Mouse (Mus musculus) MN1 (cell line): ENCODE measurements around the gene Hmx1.

Experiments
- DNase-seq: peaks from one replicate; pipeline ENCODE4 v3.0.0-alpha.2; 2016; ENCODE audit warnings: low spot score

Hmx1 gene

GRCm38 (mm10) chr5:35388491-35389111 is at the start of gene Hmx1:
TSS of gene Hmx1 (plus strand) at chr5:35389108.
- DNase-seq, result no peak

GRCm38 (mm10) chr5:35345084-35345483 is 43.8 kb upstream of the Hmx1 start:
- no peak for DNase-seq

GRCm38 (mm10) chr5:35348794-35349193 is 40.1 kb upstream of the Hmx1 start:
- DNase-seq, result peak; percentile 66

- DNase-seq, result no peak
Observed at GRCm38 (mm10) chr5:35357544-35358440, 31.1 kb upstream of the Hmx1 start.

DNA sequence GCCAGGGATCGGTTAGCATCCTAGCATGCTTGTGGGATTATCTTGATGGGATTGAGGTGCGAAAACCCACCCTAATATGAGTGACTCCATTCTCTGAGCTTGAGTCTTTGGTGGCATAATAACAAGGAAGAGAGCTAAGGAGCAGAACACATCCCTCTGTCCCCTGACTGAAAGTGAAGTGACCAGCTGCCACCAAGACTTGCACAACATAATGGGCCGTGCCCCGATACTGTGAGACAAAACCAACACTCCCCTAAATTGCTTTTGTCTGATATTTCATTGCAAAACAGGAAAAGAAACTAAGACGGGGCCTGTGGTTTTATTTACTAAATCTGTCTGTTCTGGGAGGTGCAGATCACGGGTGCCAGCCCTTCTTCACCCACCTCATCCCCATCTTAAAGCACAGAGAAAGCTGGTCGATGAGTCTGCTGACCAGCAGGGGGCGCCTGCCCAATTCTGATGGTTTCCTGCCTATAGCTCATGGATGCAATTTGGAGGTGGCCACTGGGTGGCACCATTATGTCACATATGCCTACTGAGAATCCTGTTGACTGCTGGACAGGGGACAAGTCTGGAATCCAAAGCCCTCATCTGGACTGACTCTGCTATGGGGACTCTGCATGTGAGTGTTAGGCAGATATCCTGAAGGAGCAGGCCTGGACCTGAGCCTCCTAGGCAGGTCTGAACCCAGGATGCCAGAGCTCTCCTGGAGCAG is 27.2 kb upstream of the Hmx1 start:
- DNase-seq, result peak; percentile 89

GRCm38 (mm10) chr5:35366241-35367032 is 22.5 kb upstream of the Hmx1 start:
- no peak for DNase-seq

- peak; percentile 66 for DNase-seq
Observed at GRCm38 (mm10) chr5:35368916-35369315, 20.0 kb upstream of the Hmx1 start.

DNA sequence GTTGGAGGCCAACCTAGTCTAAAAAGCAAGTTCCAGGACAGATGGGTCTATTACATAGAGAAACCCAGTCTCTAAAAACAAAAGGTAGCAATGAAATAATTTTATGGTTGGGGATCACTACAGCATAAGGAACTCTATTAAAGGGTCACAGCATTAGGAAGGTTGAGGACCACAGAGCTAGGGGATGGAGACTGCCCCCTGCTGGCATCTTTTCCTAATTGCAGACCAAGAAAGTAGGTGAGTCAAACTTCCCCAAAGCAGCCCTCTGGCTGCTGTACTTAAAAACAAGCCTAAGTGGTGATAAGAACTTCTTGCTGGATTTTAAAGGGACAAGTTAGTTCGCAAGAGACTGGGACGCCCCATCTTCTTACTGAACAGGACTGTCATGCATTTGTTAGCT is 9.8 kb upstream of the Hmx1 start:
- DNase-seq, result no peak

- DNase-seq, result peak; percentile 56
Observed at GRCm38 (mm10) chr5:35379815-35380214, 9.1 kb upstream of the Hmx1 start.

- no peak for DNase-seq
Observed at GRCm38 (mm10) chr5:35387834-35388490, 946 bp upstream of the Hmx1 start.

GRCm38 (mm10) chr5:35389441-35389840 is 533 bp downstream of the Hmx1 start:
- no peak for DNase-seq

DNA sequence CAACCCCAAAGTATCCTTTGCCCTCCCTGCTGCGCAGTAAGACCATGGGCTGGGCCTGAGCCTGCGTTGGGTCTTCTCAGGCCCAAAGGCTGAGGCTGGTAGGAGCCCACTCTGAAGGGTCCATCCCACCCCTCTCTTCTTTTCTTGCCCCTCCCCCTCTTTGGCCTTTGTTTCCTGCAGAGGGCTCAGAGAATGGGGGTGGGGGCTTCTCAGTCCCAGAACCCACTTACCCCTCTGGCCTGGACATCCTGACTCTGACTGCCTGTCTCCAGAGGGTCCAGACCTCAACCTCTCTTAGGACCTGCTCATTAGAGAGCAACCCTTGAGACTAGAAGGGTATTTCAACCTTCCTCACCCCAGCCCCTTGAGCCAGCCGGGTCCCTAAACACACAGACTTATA is 1.0 kb downstream of the Hmx1 start:
- DNase-seq, result no peak

DNA sequence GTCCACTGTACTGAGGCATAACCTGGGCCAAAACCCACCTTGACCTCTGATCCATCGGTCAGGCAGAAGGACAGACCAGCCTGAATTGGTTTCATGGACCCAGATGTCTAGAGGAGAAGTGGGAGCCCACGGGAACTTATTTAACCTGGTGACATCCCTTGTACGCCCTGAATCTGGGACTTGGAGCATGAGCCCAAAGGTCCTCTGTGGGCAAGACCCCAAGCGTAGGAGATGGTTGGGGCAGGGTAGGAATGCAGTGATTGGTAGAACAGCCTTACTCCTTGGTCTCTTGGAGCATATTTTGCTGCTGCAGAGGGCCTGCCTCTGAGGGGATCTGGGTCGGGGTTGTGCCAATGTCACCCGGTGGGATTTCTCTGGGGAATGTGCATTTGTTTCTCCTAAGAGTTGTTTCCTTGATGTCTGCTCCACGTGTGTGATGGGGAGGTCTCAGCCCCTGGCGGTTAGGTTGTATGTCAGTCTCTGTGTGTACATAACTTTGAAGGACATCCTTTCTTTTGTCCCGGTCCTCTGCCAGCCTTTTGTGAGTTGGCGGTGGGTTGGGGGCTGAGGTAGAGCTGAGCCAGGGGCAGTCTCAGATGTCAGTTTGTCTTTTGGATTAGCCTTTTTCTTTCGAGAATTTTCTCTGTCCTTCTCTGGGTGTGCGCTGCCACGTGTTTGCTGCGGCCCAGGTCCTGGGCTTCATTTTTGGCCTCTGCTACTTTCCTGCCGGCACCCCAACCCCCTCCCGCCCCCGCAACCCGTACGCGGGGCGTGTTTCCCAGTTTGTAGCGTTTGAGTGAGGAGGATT is 2.1 kb downstream of the Hmx1 start:
- no peak for DNase-seq

DNA sequence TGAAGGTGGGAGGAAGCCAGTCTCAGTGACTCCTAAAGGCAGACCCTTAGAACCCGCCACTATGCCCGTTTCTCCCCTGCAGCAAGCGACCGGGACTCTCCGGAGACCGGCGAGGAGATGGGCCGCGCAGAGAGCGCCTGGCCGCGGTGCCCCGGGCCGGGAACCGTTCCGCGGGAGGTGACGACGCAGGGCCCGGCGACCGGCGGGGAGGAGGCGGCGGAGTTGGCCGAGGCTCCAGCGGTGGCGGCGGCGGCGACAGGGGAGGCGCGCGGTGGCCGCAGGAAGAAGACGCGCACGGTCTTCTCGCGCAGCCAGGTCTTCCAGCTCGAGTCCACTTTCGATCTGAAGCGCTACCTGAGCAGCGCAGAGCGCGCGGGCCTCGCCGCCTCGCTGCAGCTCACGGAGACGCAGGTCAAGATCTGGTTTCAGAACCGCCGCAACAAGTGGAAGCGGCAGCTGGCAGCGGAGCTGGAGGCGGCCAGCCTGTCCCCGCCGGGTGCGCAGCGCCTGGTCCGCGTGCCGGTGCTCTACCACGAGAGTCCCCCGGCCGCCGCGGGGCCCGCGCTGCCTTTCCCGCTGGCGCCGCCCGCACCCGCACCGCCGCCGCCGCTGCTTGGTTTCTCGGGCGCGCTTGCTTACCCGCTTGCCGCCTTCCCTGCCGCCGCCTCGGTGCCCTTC is 2.9 kb downstream of the Hmx1 start:
- DNase-seq, result no peak

- DNase-seq, result no peak
Observed at GRCm38 (mm10) chr5:35392334-35392695, 3.4 kb downstream of the Hmx1 start.

DNA sequence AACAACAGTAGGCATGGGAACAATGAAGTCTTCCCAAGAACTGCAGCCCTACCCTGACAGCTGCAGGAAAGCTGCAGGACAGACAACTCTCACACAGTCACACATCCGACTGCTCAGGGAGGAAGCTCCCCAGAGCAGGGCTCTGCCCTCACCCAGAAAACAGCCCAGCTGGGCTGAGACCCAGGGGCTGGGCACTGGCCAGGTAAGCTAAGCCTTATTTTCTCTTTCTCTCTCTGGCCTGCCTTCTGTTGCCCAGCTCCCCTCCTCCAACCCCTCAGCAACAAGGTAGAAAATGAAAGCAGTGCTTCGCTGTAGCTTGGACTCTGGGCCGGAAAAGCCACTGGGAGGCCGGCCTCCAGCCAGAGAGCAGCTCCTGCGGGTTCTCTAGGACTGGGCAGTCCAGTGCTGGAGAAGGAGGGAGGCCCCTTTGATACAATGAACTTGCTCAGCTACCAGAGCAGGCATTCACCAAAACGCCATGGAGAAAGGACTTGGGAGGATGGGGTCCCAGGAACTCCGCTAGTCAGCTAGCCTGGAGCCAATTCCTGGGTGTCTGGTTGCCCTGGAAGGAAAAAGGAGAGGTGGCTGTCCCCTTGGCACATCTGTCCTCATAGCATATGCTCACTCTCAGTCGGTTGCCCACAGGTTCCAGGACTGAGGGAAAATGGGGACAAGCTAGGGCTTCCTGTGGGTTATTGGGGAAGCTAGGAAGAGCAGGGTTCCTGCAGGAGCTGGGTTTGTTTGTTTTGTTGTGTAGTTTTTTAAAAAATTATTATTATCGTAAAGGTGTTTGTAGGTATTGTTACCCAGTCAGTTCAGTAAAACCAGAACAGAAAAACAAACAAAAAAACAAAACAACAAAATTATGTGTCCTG is 6.9 kb downstream of the Hmx1 start:
- DNase-seq, result no peak

DNA sequence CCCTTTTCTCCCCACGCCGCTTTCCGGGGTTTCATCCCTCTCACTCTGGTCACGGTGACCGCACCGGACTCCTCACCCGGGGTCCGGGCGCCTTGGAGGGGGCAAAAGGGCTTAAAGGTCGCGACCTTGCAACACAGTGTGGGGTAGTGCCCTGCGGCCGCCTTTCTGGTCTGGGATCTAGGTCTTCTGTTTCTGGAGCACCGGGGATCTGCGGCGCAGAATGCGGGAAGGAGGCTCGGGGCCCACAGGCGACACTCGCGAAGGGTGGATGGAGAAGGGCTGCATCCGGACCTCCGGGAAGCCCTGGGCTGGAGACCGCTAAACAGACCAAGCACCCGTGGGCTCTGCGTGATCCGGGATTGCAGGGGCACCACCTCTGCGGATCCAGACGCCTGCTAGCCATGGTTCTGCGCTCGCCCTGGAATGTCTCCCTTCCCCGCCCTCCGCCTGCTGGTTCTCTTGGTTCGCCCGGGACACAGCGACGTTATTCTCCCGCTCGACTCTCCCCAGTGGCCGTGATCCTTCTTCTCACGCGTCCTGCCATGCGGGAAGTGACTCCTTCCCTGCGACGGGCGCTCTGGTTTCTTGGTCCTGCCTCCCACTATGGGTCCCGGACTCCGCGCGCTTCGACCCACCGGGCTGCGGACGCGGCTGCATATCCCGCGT is 8.2 kb downstream of the Hmx1 start:
- no peak for DNase-seq

DNA sequence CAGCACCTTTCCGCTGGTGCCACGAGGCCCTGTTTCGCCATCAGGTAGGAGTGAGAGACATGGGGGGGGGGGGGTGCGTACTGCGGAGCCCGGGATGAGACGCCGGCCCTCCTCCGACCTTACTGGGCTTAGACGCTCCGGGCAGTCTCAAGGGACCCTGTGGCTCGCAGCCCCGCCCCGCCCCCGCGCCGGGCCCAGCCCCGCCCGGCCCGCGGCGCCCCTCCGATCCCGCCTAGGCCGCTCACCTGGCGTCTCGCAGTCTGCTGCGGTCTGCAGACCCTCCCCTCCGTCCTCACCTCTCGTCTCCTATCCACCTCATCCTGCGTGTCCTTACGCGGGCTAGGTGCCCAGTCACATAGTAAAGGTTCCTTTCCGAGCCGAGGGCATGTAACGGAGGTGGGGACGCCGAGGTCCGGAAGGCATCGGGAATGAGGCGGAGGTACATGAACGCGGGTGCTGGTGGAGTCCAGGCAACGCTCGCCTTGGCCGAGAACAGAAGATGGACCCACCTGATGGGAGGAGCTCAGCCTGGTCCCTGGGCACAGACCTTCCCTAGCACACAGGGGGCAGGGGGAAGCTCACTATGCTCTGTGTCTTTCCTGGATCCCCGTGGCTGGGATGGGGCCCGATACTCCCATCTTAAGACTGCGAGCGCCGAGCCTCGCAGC is 8.9 kb downstream of the Hmx1 start:
- DNase-seq, result no peak
